Mouse (Mus musculus) adipocyte (in vitro differentiated cells): ENCODE results near the gene Zbtb7a.
A peak's percentile ranks its signal among the peaks of the same experiment; 100 is the strongest.
"Not testable (repeated sequence)": the region's sequence is repeated elsewhere in the genome, so short reads cannot be mapped to it uniquely, and the experiment has no call there.

Source experiments
- DNase-seq: peaks from one replicate; pipeline ENCODE4 v3.0.0-alpha.2; 2016; ENCODE audit warnings: low spot score

Gene Zbtb7a

GRCm38 (mm10) chr10:81169411-81169900, 34.4 kb downstream of the Zbtb7a start:
- not testable (repeated sequence) for DNase-seq

- DNase-seq, result peak; percentile 79
Observed at GRCm38 (mm10) chr10:81173132-81173531, 38.1 kb downstream of the Zbtb7a start.

GRCm38 (mm10) chr10:81174617-81175344, 39.8 kb downstream of the Zbtb7a start:
- peak; percentile 92 for DNase-seq

GRCm38 (mm10) chr10:81175345-81175701, 40.3 kb downstream of the Zbtb7a start:
- DNase-seq, result not testable (repeated sequence)

- peak; percentile 97 for DNase-seq
Observed at GRCm38 (mm10) chr10:81175936-81176465, 41.0 kb downstream of the Zbtb7a start.

- peak; percentile 97 for DNase-seq
Observed at GRCm38 (mm10) chr10:81176466-81177271, 41.6 kb downstream of the Zbtb7a start, which contains the start of gene Eef2. Gene Eef2 (plus strand): TSS chr10:81176631.

GRCm38 (mm10) chr10:81177491-81177925, 42.5 kb downstream of the Zbtb7a start:
- DNase-seq, result no peak

- no peak for DNase-seq
Observed at GRCm38 (mm10) chr10:81177958-81178712, 43.1 kb downstream of the Zbtb7a start.

- no peak for DNase-seq
Observed at GRCm38 (mm10) chr10:81178927-81179326, 43.9 kb downstream of the Zbtb7a start.

GRCm38 (mm10) chr10:81179451-81180342, 44.7 kb downstream of the Zbtb7a start:
- no peak for DNase-seq

GRCm38 (mm10) chr10:81180946-81181345, 45.9 kb downstream of the Zbtb7a start:
- no peak for DNase-seq

- DNase-seq, result not testable (repeated sequence)
Observed at GRCm38 (mm10) chr10:81181860-81182259, 46.8 kb downstream of the Zbtb7a start.

GRCm38 (mm10) chr10:81182336-81183333, 47.6 kb downstream of the Zbtb7a start, which contains the start of gene Dapk3:
Gene Dapk3 (plus strand): TSS chr10:81183005.
- DNase-seq, result peak; percentile 99

GRCm38 (mm10) chr10:81183805-81184204, 48.8 kb downstream of the Zbtb7a start, which contains the start of gene 4930442H23Rik:
Gene 4930442H23Rik (minus strand): TSS chr10:81183849.
- no peak for DNase-seq

- DNase-seq, result no peak
Observed at GRCm38 (mm10) chr10:81184765-81185164, 49.7 kb downstream of the Zbtb7a start.

- no peak for DNase-seq
Observed at GRCm38 (mm10) chr10:81187161-81187560, 52.1 kb downstream of the Zbtb7a start.

GRCm38 (mm10) chr10:81189821-81190220, 54.8 kb downstream of the Zbtb7a start:
- DNase-seq, result no peak

- no peak for DNase-seq
Observed at GRCm38 (mm10) chr10:81190236-81190911, 55.4 kb downstream of the Zbtb7a start.

GRCm38 (mm10) chr10:81190912-81191321, 55.9 kb downstream of the Zbtb7a start:
- DNase-seq, result no peak
